Mouse (Mus musculus): ENCODE data around the gene Notch2. TPM values are rescaled to one million over a fixed set of nuclear protein-coding genes. Genes with fewer than 3 reads are reported as not detected.
"Not testable (repeated sequence)": the region's sequence is repeated elsewhere in the genome, so short reads cannot be mapped to it uniquely, and the experiment has no call there.

Notch2 gene
- polyA plus RNA-seq, 1 experiment from 2014 or later = 7.6 TPM

DNA sequence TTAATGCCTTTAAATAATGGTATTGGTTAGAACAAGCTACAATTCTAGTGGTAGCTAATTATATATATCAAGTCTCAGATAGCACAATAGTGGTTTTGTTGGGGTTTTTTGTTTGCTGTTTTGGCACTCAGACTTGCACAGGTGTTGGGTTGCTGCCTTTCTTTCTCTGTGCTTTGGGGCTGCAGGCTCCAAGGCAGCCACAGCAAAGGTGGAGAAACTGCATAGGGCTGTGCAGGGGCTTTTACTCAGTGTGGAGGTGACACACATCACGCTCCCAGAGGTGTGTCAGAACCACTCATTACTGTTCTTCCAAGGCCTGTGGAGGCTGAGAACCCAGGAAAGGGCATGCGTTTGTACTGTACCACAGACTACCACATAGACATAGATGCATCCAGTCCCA, 114.4 kb downstream of the Notch2 start:
- H3K36me3 ChIP-seq (ENCODE audit: control insufficient read depth, insufficient read depth, low read length) = peaks cover 9% of the 10 kb centered on the region
- no peaks in the 10 kb centered on the region for H3K27me3 ChIP-seq (replicated peaks; ENCODE audit: control insufficient read depth, insufficient read depth, low read length)
- H3K9me3 ChIP-seq (ENCODE audit: control insufficient read depth, low read length) = no peaks in the 10 kb centered on the region
- H3K27ac ChIP-seq (ENCODE audit: low read depth, low read length) = no peak overlapping the region
- H3K4me3 ChIP-seq (ENCODE audit: low read length) = no peak overlapping the region
- H3K9ac ChIP-seq (ENCODE audit: low read depth, low read length) = no peak overlapping the region
- H3K4me2 ChIP-seq (ENCODE audit: low read length) = no peak overlapping the region
- no peak for ATAC-seq
- 97% methylated on average over 2 of the region's 2 CpGs for WGBS
- no peaks in the 10 kb centered on the region for H3K4me1 ChIP-seq (ENCODE audit: control insufficient read depth, insufficient read depth, low read depth, low read length)

DNA sequence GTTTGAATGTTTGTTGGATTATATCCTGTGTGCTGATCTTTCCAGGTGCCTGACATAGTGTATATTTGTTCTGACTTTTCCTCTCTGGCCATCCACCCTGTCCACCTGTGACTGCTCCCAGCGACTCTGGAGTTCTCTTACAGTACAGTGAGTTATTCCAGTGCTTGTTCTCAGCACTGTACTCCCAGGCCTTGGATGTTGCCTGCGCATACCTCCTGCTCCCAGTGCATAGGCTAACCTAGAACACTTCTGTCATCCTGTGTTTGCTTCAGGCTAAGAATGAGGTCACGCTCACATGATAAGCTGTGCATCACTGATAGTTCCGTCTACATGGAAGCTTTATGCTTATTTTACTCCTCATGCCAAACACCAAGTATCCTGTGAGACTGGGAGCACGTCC, 115.4 kb downstream of the Notch2 start:
- no peak for ATAC-seq
- 92% methylated on average over 5 of the region's 5 CpGs for WGBS
- Histone ChIP-seq H3K4me3 (ENCODE audit: low read length) (no peak overlapping the region), H3K9ac (ENCODE audit: low read depth, low read length) (no peak overlapping the region), H3K27ac (ENCODE audit: low read depth, low read length) (no peak overlapping the region), H3K36me3 (ENCODE audit: control insufficient read depth, insufficient read depth, low read length) (peaks cover 7% of the 10 kb centered on the region), H3K4me2 (ENCODE audit: low read length) (no peak overlapping the region), H3K9me3 (ENCODE audit: control insufficient read depth, low read length) (no peaks in the 10 kb centered on the region), H3K4me1 (ENCODE audit: control insufficient read depth, insufficient read depth, low read depth, low read length) (no peaks in the 10 kb centered on the region), H3K27me3 (replicated peaks; ENCODE audit: control insufficient read depth, insufficient read depth, low read length) (no peaks in the 10 kb centered on the region)

DNA sequence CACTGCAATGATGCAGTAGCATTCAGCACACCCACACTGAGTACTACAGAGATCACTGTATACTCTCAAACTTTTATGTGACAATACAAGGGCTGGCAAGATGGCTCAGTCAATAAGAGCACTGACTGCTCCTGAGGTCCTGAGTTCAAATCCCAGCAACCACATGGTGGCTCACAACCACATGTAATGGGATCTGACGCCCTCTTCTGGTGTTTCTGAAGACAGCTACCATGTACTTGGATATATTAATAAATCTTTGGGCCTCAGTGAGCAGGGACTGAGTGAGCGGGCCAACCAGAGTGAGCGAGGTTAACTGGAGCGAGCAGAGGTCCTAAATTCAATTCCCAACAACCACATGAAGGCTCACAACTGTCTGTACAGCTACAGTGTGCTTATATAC, 118.8 kb downstream of the Notch2 start:
- H3K36me3 ChIP-seq (ENCODE audit: control insufficient read depth, insufficient read depth, low read length); H3K27me3 ChIP-seq (replicated peaks; ENCODE audit: control insufficient read depth, insufficient read depth, low read length); ATAC-seq; H3K27ac ChIP-seq (ENCODE audit: low read depth, low read length); H3K4me2 ChIP-seq (ENCODE audit: low read length); H3K9ac ChIP-seq (ENCODE audit: low read depth, low read length); H3K4me3 ChIP-seq (ENCODE audit: low read length); H3K4me1 ChIP-seq (ENCODE audit: control insufficient read depth, insufficient read depth, low read depth, low read length); H3K9me3 ChIP-seq (ENCODE audit: control insufficient read depth, low read length): not testable (repeated sequence)
- WGBS = 91% methylated on average over 4 of the region's 4 CpGs

DNA sequence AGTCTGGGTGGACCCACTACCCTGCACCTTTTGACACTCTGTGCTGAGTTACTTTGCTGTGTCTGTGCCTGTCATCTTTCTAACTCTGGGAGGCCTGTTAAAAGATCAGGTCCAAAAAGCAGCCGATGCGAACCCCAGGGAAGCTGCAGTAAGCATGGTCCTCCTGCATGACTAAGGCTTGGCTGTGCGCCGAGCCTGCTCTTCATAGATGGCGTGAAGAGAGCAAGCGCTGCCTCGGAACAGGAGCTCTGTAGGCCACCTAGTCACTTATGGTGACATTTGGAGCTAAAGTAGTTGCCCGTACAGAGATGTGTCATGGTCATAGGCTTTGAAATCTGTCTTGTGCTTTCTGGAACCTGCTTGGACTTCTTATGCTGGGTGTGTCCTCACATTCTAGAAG, 119.3 kb downstream of the Notch2 start:
- no peak for ATAC-seq
- Histone ChIP-seq H3K9me3 (ENCODE audit: control insufficient read depth, low read length) (no peaks in the 10 kb centered on the region), H3K4me1 (ENCODE audit: control insufficient read depth, insufficient read depth, low read depth, low read length) (no peaks in the 10 kb centered on the region), H3K4me3 (ENCODE audit: low read length) (no peak overlapping the region), H3K4me2 (ENCODE audit: low read length) (no peak overlapping the region), H3K9ac (ENCODE audit: low read depth, low read length) (no peak overlapping the region), H3K27me3 (replicated peaks; ENCODE audit: control insufficient read depth, insufficient read depth, low read length) (no peaks in the 10 kb centered on the region), H3K36me3 (ENCODE audit: control insufficient read depth, insufficient read depth, low read length) (no peaks in the 10 kb centered on the region), H3K27ac (ENCODE audit: low read depth, low read length) (no peak overlapping the region)
- WGBS = 91% methylated on average over 8 of the region's 8 CpGs

DNA sequence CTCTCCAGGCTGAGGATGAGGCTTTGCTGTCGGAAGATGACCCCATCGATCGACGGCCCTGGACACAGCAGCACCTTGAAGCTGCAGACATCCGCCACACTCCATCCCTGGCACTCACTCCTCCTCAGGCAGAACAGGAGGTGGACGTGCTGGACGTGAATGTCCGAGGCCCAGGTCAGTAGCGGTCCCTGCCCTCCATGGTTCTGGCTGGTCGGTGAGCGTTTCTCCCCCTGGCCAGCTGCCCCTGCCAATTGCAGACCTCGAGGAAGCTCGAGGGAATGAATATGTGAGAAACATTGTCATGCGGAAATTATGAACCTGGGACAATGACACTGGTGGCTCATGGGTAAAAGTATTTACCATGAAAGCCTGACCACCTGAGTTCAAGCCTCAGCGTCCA, 128.1 kb downstream of the Notch2 start:
- no peak overlapping the region for H3K4me3 ChIP-seq (ENCODE audit: low read length)
- H3K4me1 ChIP-seq (ENCODE audit: control insufficient read depth, insufficient read depth, low read depth, low read length) = no peaks in the 10 kb centered on the region
- H3K27ac ChIP-seq (ENCODE audit: low read depth, low read length) = no peak overlapping the region
- no peak for ATAC-seq
- no peak overlapping the region for H3K4me2 ChIP-seq (ENCODE audit: low read length)
- H3K9me3 ChIP-seq (ENCODE audit: control insufficient read depth, low read length) = no peaks in the 10 kb centered on the region
- no peak overlapping the region for H3K9ac ChIP-seq (ENCODE audit: low read depth, low read length)
- H3K36me3 ChIP-seq (ENCODE audit: control insufficient read depth, insufficient read depth, low read length) = peaks cover 15% of the 10 kb centered on the region
- WGBS = 96% methylated on average over 15 of the region's 15 CpGs
- H3K27me3 ChIP-seq (replicated peaks; ENCODE audit: control insufficient read depth, insufficient read depth, low read length) = no peaks in the 10 kb centered on the region

DNA sequence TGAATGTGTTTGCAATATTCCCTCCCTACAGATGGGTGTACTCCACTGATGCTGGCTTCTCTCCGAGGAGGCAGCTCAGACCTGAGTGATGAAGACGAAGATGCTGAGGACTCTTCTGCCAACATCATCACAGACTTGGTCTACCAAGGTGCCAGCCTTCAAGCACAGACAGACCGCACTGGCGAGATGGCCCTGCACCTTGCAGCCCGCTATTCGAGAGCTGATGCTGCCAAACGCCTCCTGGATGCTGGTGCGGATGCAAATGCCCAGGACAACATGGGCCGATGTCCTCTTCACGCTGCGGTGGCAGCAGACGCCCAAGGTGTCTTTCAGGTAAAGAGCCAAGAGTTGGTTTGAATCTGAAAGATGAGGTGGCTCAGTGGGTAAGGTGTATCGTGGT, 129.5 kb downstream of the Notch2 start:
- WGBS = 93% methylated on average over 13 of the region's 13 CpGs
- H3K9ac ChIP-seq (ENCODE audit: low read depth, low read length) = no peak overlapping the region
- ATAC-seq = no peak

DNA sequence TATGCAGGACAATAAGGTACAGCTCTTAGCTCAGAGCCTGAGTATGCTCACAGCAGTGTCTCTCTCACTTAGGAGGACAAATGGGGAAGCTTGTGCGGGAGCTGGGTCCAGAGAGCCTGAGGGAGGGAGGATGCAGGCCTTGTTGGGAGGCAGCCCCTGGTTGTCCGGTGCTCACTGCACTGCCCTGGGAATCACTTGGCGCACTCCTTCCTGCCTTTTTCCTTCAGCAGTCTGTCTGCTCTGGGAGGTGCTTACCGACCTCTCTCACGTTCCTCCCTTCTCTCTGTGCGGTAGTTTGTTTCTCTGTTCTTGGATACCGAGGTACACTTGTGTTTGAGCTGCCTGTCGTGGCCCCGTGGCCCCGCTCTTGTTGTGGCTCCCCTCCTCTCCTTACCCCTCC, 131.9 kb downstream of the Notch2 start:
- Histone ChIP-seq H3K9ac (ENCODE audit: low read depth, low read length) (no peak overlapping the region), H3K4me2 (ENCODE audit: low read length) (no peak overlapping the region), H3K9me3 (ENCODE audit: control insufficient read depth, low read length) (no peaks in the 10 kb centered on the region), H3K27ac (ENCODE audit: low read depth, low read length) (peak overlapping the region; percentile 35; the same call in 1 of the 2 replicates), H3K27me3 (replicated peaks; ENCODE audit: control insufficient read depth, insufficient read depth, low read length) (no peaks in the 10 kb centered on the region), H3K4me1 (ENCODE audit: control insufficient read depth, insufficient read depth, low read depth, low read length) (no peaks in the 10 kb centered on the region), H3K36me3 (ENCODE audit: control insufficient read depth, insufficient read depth, low read length) (peaks cover 7% of the 10 kb centered on the region), H3K4me3 (ENCODE audit: low read length) (no peak overlapping the region)
- ATAC-seq = peak; percentile 76
- WGBS = 66% methylated on average over 10 of the region's 10 CpGs

More for the DNA sequence above, 129.5 kb downstream of the Notch2 start:
- H3K36me3 ChIP-seq (ENCODE audit: control insufficient read depth, insufficient read depth, low read length) = peaks cover 15% of the 10 kb centered on the region
- no peak overlapping the region for H3K4me2 ChIP-seq (ENCODE audit: low read length)
- no peak overlapping the region for H3K4me3 ChIP-seq (ENCODE audit: low read length)
- no peaks in the 10 kb centered on the region for H3K9me3 ChIP-seq (ENCODE audit: control insufficient read depth, low read length)
- no peaks in the 10 kb centered on the region for H3K27me3 ChIP-seq (replicated peaks; ENCODE audit: control insufficient read depth, insufficient read depth, low read length)
- no peak overlapping the region for H3K27ac ChIP-seq (ENCODE audit: low read depth, low read length)
- no peaks in the 10 kb centered on the region for H3K4me1 ChIP-seq (ENCODE audit: control insufficient read depth, insufficient read depth, low read depth, low read length)

DNA sequence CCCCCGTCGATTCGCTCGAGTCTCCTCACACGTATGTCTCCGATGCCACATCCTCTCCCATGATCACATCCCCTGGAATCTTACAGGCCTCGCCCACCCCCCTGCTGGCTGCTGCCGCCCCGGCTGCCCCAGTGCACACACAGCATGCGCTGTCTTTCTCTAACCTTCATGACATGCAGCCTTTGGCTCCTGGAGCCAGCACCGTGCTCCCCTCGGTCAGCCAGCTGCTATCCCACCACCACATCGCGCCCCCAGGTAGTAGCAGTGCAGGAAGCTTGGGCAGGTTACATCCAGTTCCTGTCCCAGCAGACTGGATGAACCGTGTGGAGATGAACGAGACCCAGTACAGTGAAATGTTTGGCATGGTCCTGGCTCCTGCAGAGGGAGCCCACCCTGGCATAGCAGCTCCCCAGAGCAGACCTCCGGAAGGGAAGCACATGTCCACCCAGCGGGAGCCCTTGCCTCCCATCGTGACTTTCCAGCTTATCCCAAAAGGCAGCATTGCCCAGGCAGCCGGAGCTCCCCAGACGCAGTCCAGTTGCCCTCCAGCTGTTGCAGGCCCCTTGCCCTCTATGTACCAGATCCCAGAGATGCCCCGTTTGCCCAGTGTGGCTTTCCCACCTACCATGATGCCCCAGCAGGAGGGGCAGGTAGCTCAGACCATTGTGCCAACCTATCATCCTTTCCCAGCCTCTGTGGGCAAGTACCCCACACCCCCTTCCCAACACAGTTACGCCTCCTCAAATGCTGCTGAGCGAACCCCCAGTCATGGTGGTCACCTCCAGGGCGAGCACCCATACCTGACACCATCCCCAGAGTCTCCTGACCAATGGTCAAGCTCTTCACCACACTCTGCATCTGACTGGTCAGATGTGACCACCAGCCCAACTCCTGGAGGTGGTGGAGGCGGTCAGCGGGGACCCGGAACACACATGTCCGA, 133.4 kb downstream of the Notch2 start:
- H3K4me3 ChIP-seq (ENCODE audit: low read length) = no peak overlapping the region
- no peak overlapping the region for H3K27ac ChIP-seq (ENCODE audit: low read depth, low read length)
- no peaks in the 10 kb centered on the region for H3K9me3 ChIP-seq (ENCODE audit: control insufficient read depth, low read length)
- H3K4me1 ChIP-seq (ENCODE audit: control insufficient read depth, insufficient read depth, low read depth, low read length) = no peaks in the 10 kb centered on the region
- ATAC-seq = no peak
- WGBS = 94% methylated on average over 29 of the region's 29 CpGs
- H3K4me2 ChIP-seq (ENCODE audit: low read length) = no peak overlapping the region
- peaks cover 5% of the 10 kb centered on the region for H3K36me3 ChIP-seq (ENCODE audit: control insufficient read depth, insufficient read depth, low read length)
- no peak overlapping the region for H3K9ac ChIP-seq (ENCODE audit: low read depth, low read length)
- H3K27me3 ChIP-seq (replicated peaks; ENCODE audit: control insufficient read depth, insufficient read depth, low read length) = no peaks in the 10 kb centered on the region

DNA sequence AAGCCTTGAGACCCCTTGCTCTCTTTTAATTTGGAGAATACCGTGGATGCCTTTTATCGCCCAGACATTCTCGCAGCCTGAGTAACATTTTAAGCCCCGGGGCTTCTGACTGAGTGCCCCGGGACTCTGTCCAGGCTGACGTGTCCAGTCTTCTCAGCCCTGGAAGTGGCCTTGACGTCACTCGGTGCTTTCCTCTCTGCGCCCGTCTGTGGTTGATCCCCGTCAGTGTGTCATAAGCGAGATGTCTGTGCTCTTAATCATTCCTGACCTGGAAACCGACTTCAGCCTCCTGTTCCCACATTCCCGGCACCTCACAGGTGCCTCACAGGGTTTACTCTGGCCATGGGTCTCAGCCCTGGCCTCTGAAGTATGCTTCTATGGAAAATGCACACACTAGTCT, 134.4 kb downstream of the Notch2 start:
- H3K36me3 ChIP-seq (ENCODE audit: control insufficient read depth, insufficient read depth, low read length) = peaks cover 5% of the 10 kb centered on the region
- H3K4me3 ChIP-seq (ENCODE audit: low read length) = no peak overlapping the region
- WGBS = 94% methylated on average over 14 of the region's 14 CpGs
- H3K27ac ChIP-seq (ENCODE audit: low read depth, low read length) = no peak overlapping the region
- no peak overlapping the region for H3K4me2 ChIP-seq (ENCODE audit: low read length)
- H3K9me3 ChIP-seq (ENCODE audit: control insufficient read depth, low read length) = no peaks in the 10 kb centered on the region
- H3K9ac ChIP-seq (ENCODE audit: low read depth, low read length) = no peak overlapping the region
- H3K4me1 ChIP-seq (ENCODE audit: control insufficient read depth, insufficient read depth, low read depth, low read length) = no peaks in the 10 kb centered on the region
- no peaks in the 10 kb centered on the region for H3K27me3 ChIP-seq (replicated peaks; ENCODE audit: control insufficient read depth, insufficient read depth, low read length)
- ATAC-seq = no peak
